Mouse (Mus musculus) inflammation-experienced regulatory T-cells, adult 6 months (primary cell): ENCODE data around the gene Cir1. TPM values are rescaled to one million over a fixed set of nuclear protein-coding genes. Genes with fewer than 3 reads are reported as not detected.

Experiments
- ATAC-seq: one replicate; pipeline ENCODE4 v1.8.0; 2017
- polyA plus RNA-seq, 3 experiments: library from polyadenylated mRNA; unstranded; fragments of 100-300 nt; shearing (Covaris generic); gene quantifications; one replicate each; pipeline ENCODE4 v1.2.1; 2017

Gene Cir1
- polyA plus RNA-seq, 3 experiments from 2014 or later = 18.9 to 30.4 (median 30.3) TPM

GRCm38 (mm10) chr2:73271459-73272161 is 40.9 kb downstream of the Cir1 start, which contains the start of gene Sp9:
TSS of gene Sp9 (plus strand) at chr2:73271925.
- ATAC-seq = peak; percentile 16

- peak; percentile 15 for ATAC-seq
Observed at GRCm38 (mm10) chr2:73270593-73271458, 41.7 kb downstream of the Cir1 start.

GRCm38 (mm10) chr2:73270071-73270592 is 42.4 kb downstream of the Cir1 start:
- peak; percentile 55 for ATAC-seq

GRCm38 (mm10) chr2:73269666-73270065 is 42.8 kb downstream of the Cir1 start:
- ATAC-seq = no peak

- no peak for ATAC-seq
Observed at GRCm38 (mm10) chr2:73268836-73269395, 43.6 kb downstream of the Cir1 start.

GRCm38 (mm10) chr2:73268281-73268680 is 44.2 kb downstream of the Cir1 start:
- no peak for ATAC-seq

GRCm38 (mm10) chr2:73267818-73268217 is 44.7 kb downstream of the Cir1 start:
- ATAC-seq = no peak

GRCm38 (mm10) chr2:73267231-73267630 is 45.3 kb downstream of the Cir1 start:
- ATAC-seq = no peak

GRCm38 (mm10) chr2:73266623-73267022 is 45.9 kb downstream of the Cir1 start:
- ATAC-seq = no peak

- ATAC-seq = no peak
Observed at GRCm38 (mm10) chr2:73266011-73266410, 46.5 kb downstream of the Cir1 start.

GRCm38 (mm10) chr2:73264611-73265195 is 47.8 kb downstream of the Cir1 start:
- ATAC-seq = no peak

GRCm38 (mm10) chr2:73263794-73264610 is 48.5 kb downstream of the Cir1 start:
- peak; percentile 38 for ATAC-seq

- no peak for ATAC-seq
Observed at GRCm38 (mm10) chr2:73263172-73263765, 49.2 kb downstream of the Cir1 start.

GRCm38 (mm10) chr2:73248701-73249100 is 63.8 kb downstream of the Cir1 start:
- no peak for ATAC-seq

GRCm38 (mm10) chr2:73241299-73241698 is 71.2 kb downstream of the Cir1 start:
- ATAC-seq = no peak

Other genes starting within 250 kb of the Cir1 start
- gene Ola1, start 93.8 kb downstream of the Cir1 start, polyA plus RNA-seq = 10 to 100 TPM; 68.4 to 91.6 (median 88.3) TPM
- not detected for gene Sp9, start 40.8 kb downstream of the Cir1 start, polyA plus RNA-seq
- 10 to 100 TPM in 2 of 3 experiments, 1 to 10 TPM in 1; 8.8 to 13.5 (median 12.5) TPM for gene Scrn3, start 100 bp downstream of the Cir1 start, polyA plus RNA-seq
- 10 to 100 TPM; 22.1 to 24.3 (median 24.1) TPM for gene Gpr155, start 73.9 kb upstream of the Cir1 start, polyA plus RNA-seq
- gene Wipf1, start 217.0 kb upstream of the Cir1 start, polyA plus RNA-seq = 100 to 1,000 TPM in 1 of 3 experiments, 10 to 100 TPM in 2; 61.5 to 101 (median 68.3) TPM